Mouse (Mus musculus): ENCODE results near the gene Acot5. TPM values are rescaled to one million over a fixed set of nuclear protein-coding genes. Genes with fewer than 3 reads are reported as not detected.
A peak's percentile ranks its signal among the peaks of the same experiment; 100 is the strongest.

The Acot5 gene
- total and polyA plus RNA-seq, 3 experiments, result not detected

GRCm38 (mm10) chr12:84030659-84031332, 38.3 kb upstream of the Acot5 start:
- DNase-seq (ENCODE audit: low read depth, low spot score), result peak; percentile 90
- no peak overlapping the region for H3K9ac ChIP-seq (ENCODE audit: control insufficient read depth, low read depth, low read length, poor library complexity, severe bottlenecking)
- no peaks in the 10 kb centered on the region for H3K79me2 ChIP-seq (ENCODE audit: control insufficient read depth, insufficient read depth, low read length, poor library complexity)
- no peaks in the 10 kb centered on the region for H3K9me3 ChIP-seq (replicated peaks; ENCODE audit: insufficient read depth, low read length)
- H3K4me1 ChIP-seq (ENCODE audit: control insufficient read depth in 1 of 2, insufficient read depth in 2 of 2, low read length in 2 of 2), result peaks cover 11 to 20% of the 10 kb centered on the region in 2 experiments
- H3K4me3 ChIP-seq (ENCODE audit: control insufficient read depth in 1 of 2, insufficient read depth in 1 of 2, low read depth in 2 of 2, low read length in 2 of 2), result no peak overlapping the region
- H3K36me3 ChIP-seq (ENCODE audit: control insufficient read depth in 1 of 2, insufficient read depth in 2 of 2, low read length in 2 of 2), result peaks cover 0 to 21% of the 10 kb centered on the region in 2 experiments; a peak in 2 of 4 replicates
- H3K27me3 ChIP-seq (ENCODE audit: control insufficient read depth in 1 of 2, insufficient read depth in 2 of 2, low read length in 2 of 2), result no peaks in the 10 kb centered on the region
- H3K27ac ChIP-seq (ENCODE audit: control insufficient read depth, low read depth, low read length), result no peak overlapping the region
- no peak for TF ChIP-seq E2F4 (IDR thresholded peaks at IDR 0.05; ENCODE audit: borderline replicate concordance, low read depth, low read length)
- TF ChIP-seq SMC3 (IDR thresholded peaks at IDR 0.05; ENCODE audit: low read depth, low read length), result peak; percentile 90
- no peak for TF ChIP-seq POLR2A (IDR thresholded peaks at IDR 0.05; ENCODE audit: control insufficient read depth in 1 of 2, insufficient read depth in 1 of 2, low read depth in 1 of 2, low read length in 2 of 2, poor library complexity in 1 of 2)
- no peak for TF ChIP-seq NRF1 (IDR thresholded peaks at IDR 0.05; ENCODE audit: insufficient read depth, low read depth, low read length, poor library complexity, severe bottlenecking)
- peak; percentile 81 to 88 (median 88) for TF ChIP-seq CTCF (IDR thresholded peaks at IDR 0.05 in 2 of 3, conservative IDR thresholded peaks at IDR 0.05 in 1 of 3; ENCODE audit: control insufficient read depth in 1 of 3, insufficient read depth in 1 of 3, low read depth in 2 of 3, low read length in 3 of 3, poor library complexity in 1 of 3, severe bottlenecking in 1 of 3)
- no peak for TF ChIP-seq UBTF (IDR thresholded peaks at IDR 0.05; ENCODE audit: borderline replicate concordance, insufficient read depth, low read depth, low read length)
- TF ChIP-seq GATA1 (IDR thresholded peaks at IDR 0.05; ENCODE audit: low read depth, low read length), result peak; percentile 55
- TF ChIP-seq MXI1 (IDR thresholded peaks at IDR 0.05; ENCODE audit: low read depth, low read length), result peak; percentile 87
- 0 out of 2 replicates have a peak, but pooled peaks have one; percentile 34 for TF ChIP-seq MAZ (IDR thresholded peaks at IDR 0.05; ENCODE audit: low read depth, low read length)
- TF ChIP-seq CHD1 (IDR thresholded peaks at IDR 0.05; ENCODE audit: low read depth, low read length), result no peak
- 0 out of 2 replicates have a peak, but pooled peaks have one; percentile 12 for TF ChIP-seq RCOR1 (IDR thresholded peaks at IDR 0.05; ENCODE audit: low read depth, low read length)
- no peak for TF ChIP-seq POLR2AphosphoS5 (IDR thresholded peaks at IDR 0.05; ENCODE audit: borderline replicate concordance, low read depth, low read length)
- TF ChIP-seq MYB (IDR thresholded peaks at IDR 0.05; ENCODE audit: low read depth, low read length), result no peak
- no peak for TF ChIP-seq KAT2A (conservative IDR thresholded peaks at IDR 0.05; ENCODE audit: low read depth, low read length)
- no peak for TF ChIP-seq ZKSCAN1 (IDR thresholded peaks at IDR 0.05; ENCODE audit: low read depth, low read length)
- TF ChIP-seq ZNF384 (IDR thresholded peaks at IDR 0.05; ENCODE audit: low read depth, low read length), result no peak
- TF ChIP-seq USF2 (IDR thresholded peaks at IDR 0.05; ENCODE audit: borderline replicate concordance in 1 of 2, insufficient read depth in 1 of 2, low read depth in 1 of 2, low read length in 2 of 2), result peak in 1 of 2 experiments; percentile 53; a peak in 1 of 4 replicates
- TF ChIP-seq TAL1 (IDR thresholded peaks at IDR 0.05; ENCODE audit: low read length), result no peak
- TF ChIP-seq NELFE (IDR thresholded peaks at IDR 0.05; ENCODE audit: low read depth, low read length), result no peak; the same call in 1 of the 2 replicates
- no peak for TF ChIP-seq CHD2 (IDR thresholded peaks at IDR 0.05; ENCODE audit: low read length)
- TF ChIP-seq JUND (IDR thresholded peaks at IDR 0.05; ENCODE audit: low read depth, low read length), result 0 out of 2 replicates have a peak, but pooled peaks have one; percentile 56
- TF ChIP-seq GABPA (IDR thresholded peaks at IDR 0.05; ENCODE audit: low read depth, low read length), result no peak
- peak; percentile 75 for TF ChIP-seq MAX (IDR thresholded peaks at IDR 0.05; ENCODE audit: low read length)
- no peak for TF ChIP-seq POLR2AphosphoS2 (IDR thresholded peaks at IDR 0.05; ENCODE audit: low read length)
- TF ChIP-seq BHLHE40 (IDR thresholded peaks at IDR 0.05; ENCODE audit: borderline replicate concordance, low read depth, low read length), result peak; percentile 80; the same call in 1 of the 2 replicates
- TF ChIP-seq RAD21 (IDR thresholded peaks at IDR 0.05; ENCODE audit: low read depth, low read length), result peak; percentile 75
- peak; percentile 72 for TF ChIP-seq SIN3A (IDR thresholded peaks at IDR 0.05; ENCODE audit: low read length)
- no peak for TF ChIP-seq ZMIZ1 (IDR thresholded peaks at IDR 0.05; ENCODE audit: low read depth, low read length)
- peak; percentile 86 for TF ChIP-seq USF1 (IDR thresholded peaks at IDR 0.05; ENCODE audit: low read depth, low read length)
- TF ChIP-seq MAFK (IDR thresholded peaks at IDR 0.05; ENCODE audit: borderline replicate concordance, low read depth, low read length), result no peak
- TF ChIP-seq EP300 (IDR thresholded peaks at IDR 0.05; ENCODE audit: low read depth in 1 of 2, low read length in 2 of 2), result peak; percentile 42 to 52; a peak in 3 of 4 replicates
- 0 out of 2 replicates have a peak, but pooled peaks have one; percentile 33 for TF ChIP-seq HCFC1 (IDR thresholded peaks at IDR 0.05; ENCODE audit: low read depth, low read length)
- 0 out of 2 replicates have a peak, but pooled peaks have one; percentile 12 for TF ChIP-seq TCF12 (IDR thresholded peaks at IDR 0.05; ENCODE audit: low read depth, low read length)
- TF ChIP-seq ZC3H11A (IDR thresholded peaks at IDR 0.05; ENCODE audit: low read depth, low read length), result peak; percentile 80
- peak; percentile 90 for TF ChIP-seq MYC (IDR thresholded peaks at IDR 0.05; ENCODE audit: low read depth, low read length)
- TF ChIP-seq MEF2A (IDR thresholded peaks at IDR 0.05; ENCODE audit: extremely low read depth, insufficient replicate concordance, low read depth, low read length, poor library complexity, severe bottlenecking), result no peak
